Mouse (Mus musculus) Muller cell, postnatal 12 days (primary cell): ENCODE measurements around the gene Rxfp1.

Experiments used
- DNase-seq: peaks from one replicate; pipeline ENCODE4 v3.0.0-alpha.2; 2015; ENCODE audit errors: inconsistent ontology term

The Rxfp1 gene

GRCm38 (mm10) chr3:79672188-79672587, 65.5 kb downstream of the Rxfp1 start:
- DNase-seq: no peak

- no peak for DNase-seq
Observed at GRCm38 (mm10) chr3:79670556-79670955, 67.1 kb downstream of the Rxfp1 start.

- DNase-seq: no peak
Observed at GRCm38 (mm10) chr3:79664787-79665408, 72.8 kb downstream of the Rxfp1 start.

- DNase-seq: peak; percentile 36
Observed at GRCm38 (mm10) chr3:79656682-79657081, 81.0 kb downstream of the Rxfp1 start.

- DNase-seq: no peak
Observed at GRCm38 (mm10) chr3:79652129-79652528, 85.6 kb downstream of the Rxfp1 start.

- DNase-seq: peak; percentile 94
Observed at GRCm38 (mm10) chr3:79629416-79629730, 108.3 kb downstream of the Rxfp1 start, which contains the start of gene Etfdh. Gene Etfdh (minus strand): TSS chr3:79629500.

GRCm38 (mm10) chr3:79628561-79629415, 108.9 kb downstream of the Rxfp1 start, which contains the start of gene 4930579G24Rik:
Gene 4930579G24Rik (plus strand): TSS chr3:79629079.
- DNase-seq: peak; percentile 99

GRCm38 (mm10) chr3:79628182-79628560, 109.5 kb downstream of the Rxfp1 start:
- no peak for DNase-seq

- DNase-seq: peak; percentile 3
Observed at GRCm38 (mm10) chr3:79627484-79628181, 110.0 kb downstream of the Rxfp1 start.

GRCm38 (mm10) chr3:79609886-79610285, 127.8 kb downstream of the Rxfp1 start:
- DNase-seq: no peak

GRCm38 (mm10) chr3:79595468-79595867, 142.2 kb downstream of the Rxfp1 start:
- DNase-seq: no peak

- DNase-seq: no peak
Observed at GRCm38 (mm10) chr3:79591793-79592471, 145.7 kb downstream of the Rxfp1 start.
